Mouse (Mus musculus) brain, adult 2 months (tissue): Measurements from ENCODE around the gene 4930518I15Rik.
"Not testable (repeated sequence)": the region's sequence is repeated elsewhere in the genome, so short reads cannot be mapped to it uniquely, and the experiment has no call there.

Source experiments
- DNase-seq: peaks from one replicate; pipeline ENCODE4 v3.0.0; 2011; ENCODE audit warnings: low read depth, low spot score

Gene 4930518I15Rik

DNA sequence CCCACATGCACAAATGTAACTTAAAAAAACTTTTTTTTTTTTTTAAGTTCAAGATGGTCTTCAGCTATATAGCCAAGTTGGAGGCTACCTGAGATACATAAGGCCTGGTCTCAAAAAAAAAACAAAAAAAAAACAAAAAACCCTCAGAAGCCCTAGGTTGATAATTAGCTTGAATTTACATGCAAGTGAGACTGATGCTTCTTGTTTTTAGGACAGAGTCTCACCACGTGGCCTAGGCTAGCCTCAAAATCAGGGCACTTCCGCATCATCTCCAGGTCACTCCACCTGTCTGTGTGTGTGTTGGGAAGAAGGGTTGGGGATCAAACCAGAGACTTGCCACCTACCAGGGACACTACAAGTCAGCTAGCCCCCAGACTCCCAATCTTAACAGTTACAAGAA lies at the start of gene 4930518I15Rik:
Gene 4930518I15Rik (minus strand): TSS at position 112 of the 400 bp plus-strand sequence.
- no peak for DNase-seq

- peak; percentile 95 for DNase-seq
Measured at GRCm38 (mm10) chr2:156905931-156906330, 48.2 kb upstream of the 4930518I15Rik start.

GRCm38 (mm10) chr2:156904976-156905717 lies 47.4 kb upstream of the 4930518I15Rik start:
- DNase-seq = peak; percentile 88

- DNase-seq = peak; percentile 75
Measured at GRCm38 (mm10) chr2:156903367-156903766, 45.6 kb upstream of the 4930518I15Rik start.

DNA sequence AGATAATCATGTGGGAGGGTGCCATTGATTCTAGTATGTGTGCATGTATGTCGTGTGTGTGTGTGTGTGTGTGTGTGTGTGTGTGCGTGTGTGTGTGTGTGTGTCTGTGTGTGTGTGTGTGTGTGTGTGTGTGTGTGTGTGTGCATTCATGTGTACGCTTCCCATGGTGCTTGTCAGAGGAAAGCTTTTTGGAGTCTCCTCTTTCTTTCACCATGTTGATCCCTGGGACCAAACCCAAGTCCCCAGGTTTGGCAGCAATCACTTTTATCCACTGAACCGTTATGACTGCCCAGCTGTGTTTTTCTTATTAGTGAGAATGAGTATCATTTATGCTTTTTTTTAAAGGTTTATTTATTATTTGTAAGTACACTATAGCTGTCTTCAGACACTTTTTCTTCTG lies 44.7 kb upstream of the 4930518I15Rik start:
- DNase-seq = not testable (repeated sequence)

- no peak for DNase-seq
Measured at GRCm38 (mm10) chr2:156901883-156902282, 44.1 kb upstream of the 4930518I15Rik start.

DNA sequence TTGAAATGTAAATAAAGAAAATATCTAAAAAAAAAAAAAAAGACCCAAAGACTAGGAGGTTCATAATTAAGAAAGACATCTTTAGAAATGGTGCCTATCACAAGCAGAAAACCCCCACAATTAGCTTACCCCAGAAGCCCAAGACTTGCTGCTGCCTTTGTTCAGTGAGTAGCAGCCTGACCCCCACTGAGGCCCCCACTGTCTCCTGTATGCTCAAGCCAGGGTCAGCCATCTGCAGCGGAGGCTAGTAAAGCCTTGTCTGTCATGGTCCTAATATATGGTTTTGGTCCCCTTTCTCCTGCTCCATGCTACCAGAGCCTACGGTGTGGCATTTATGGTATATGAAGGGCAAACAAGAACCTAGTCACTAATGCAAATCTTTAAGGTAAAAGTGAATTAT lies 43.6 kb upstream of the 4930518I15Rik start:
- DNase-seq = no peak

GRCm38 (mm10) chr2:156899184-156899583 lies 41.4 kb upstream of the 4930518I15Rik start:
- DNase-seq = peak; percentile 61

GRCm38 (mm10) chr2:156898374-156898773 lies 40.6 kb upstream of the 4930518I15Rik start:
- DNase-seq = no peak

DNA sequence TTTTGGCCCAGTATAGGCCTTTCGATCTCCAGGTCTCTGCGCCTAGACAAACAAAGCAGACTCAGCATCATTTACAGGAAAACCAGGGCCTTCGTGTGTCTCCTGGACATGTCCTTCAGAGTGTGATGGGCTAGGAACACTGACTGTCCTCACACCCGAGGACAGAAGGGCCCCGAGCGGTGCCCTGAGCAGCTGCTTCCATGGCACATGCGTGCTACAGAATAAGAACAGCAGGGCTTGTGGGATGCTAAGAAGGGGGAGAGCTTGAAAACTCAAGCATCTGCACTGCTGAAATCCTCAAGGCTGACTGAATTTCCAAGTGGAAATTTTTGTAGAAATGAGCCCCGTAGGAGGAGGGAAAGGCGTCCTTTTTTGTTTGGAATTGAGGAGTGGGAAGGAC lies 39.3 kb upstream of the 4930518I15Rik start:
- DNase-seq = peak; percentile 85

DNA sequence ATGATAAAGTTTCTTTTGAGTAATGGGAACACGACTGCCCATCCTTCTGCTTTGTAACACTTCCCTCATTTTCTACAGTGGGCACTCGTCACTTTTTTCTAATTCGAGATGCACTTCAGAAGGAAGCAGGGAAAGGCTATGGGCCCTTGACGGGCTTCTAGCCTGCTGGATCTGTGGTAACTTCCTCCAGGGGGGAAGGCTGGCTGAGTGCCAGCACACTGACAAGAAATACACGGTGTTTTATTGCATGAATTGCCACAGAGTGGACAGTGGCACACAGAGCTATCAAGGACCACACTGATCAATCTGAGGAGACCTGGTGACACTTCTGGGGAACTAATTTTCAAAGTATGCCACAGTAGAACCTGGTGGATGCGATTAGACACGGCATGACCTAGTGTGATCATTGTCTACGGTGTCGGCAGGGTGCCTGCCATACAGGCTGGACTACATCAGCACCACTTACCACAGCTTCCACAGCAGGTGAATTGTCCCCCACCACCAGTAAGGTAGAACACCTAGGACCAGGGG lies 38.7 kb upstream of the 4930518I15Rik start:
- DNase-seq = no peak

DNA sequence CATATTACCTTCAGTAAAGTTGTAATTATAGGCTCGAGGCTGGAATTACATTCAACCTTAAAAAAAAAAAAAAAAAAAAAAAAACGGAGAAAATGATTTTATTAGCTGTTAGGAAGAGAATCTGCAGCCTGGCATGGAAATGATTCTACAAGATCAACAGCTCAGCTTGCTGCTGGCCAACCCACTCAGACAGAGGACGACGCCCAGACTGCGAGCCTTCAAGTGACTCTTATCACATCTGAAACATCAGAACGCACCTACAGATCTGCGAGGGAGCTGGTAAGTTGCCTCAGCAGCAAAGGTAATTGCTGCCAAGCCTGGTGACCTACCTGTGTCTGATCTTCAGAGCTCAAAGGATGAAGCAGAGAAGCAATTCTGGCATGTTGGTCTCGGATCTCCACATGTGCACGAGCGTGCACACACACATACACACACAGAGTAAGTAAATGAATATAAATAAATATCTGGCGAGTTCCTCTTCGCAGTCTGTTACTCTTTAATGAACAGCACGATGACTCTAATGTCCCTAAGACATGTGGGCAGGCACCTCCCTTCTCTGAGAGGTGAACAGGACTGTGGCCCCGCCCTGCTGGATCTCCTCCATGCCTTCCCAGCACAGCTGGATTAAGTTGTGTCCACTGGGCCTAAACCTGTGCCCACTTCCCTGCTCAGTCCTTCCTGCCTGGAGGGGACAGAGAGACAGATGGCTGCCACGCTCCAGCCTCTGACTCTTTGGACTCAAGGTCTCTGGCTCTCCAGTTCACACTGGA lies 36.9 kb upstream of the 4930518I15Rik start:
- DNase-seq = peak; percentile 46

DNA sequence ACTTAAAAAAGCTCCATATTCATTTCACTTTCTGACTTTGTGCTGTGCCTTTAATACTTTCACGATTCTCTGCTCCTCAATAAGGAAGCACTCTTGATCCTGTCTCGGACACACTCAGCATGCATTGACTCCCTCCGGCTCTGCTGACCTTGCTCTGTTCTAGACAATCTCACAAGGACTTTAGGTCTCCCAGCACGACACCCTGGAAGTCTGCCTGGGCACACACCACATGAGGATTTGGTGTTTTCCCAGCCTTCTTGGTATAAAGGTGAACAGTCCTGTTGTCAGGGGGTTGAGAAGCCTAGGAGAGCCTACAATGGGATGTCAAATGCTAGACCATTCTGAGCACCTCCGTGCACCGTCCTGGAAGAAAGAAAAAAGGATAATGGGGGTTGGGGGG lies 35.1 kb upstream of the 4930518I15Rik start:
- no peak for DNase-seq

DNA sequence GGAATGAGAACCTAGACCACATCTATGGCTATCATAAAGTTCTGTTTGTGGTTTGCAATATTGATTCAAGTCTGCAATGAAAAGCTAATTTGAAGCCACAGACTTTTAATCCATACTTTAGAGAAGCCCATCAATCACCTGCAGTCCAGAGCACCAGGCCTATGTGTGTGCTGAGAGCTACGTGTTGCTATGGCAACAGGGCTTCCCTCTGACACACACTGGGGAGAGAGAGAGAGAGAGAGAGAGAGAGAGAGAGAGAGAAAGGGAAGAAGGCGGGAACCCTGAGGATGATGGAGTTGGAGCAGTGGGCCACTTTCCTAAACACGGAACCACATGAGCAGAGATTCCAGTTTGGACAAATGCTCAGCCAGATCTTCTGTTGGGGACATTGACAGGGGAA lies 34.5 kb upstream of the 4930518I15Rik start:
- DNase-seq = peak; percentile 47

GRCm38 (mm10) chr2:156888490-156888889 lies 30.7 kb upstream of the 4930518I15Rik start:
- DNase-seq = no peak

DNA sequence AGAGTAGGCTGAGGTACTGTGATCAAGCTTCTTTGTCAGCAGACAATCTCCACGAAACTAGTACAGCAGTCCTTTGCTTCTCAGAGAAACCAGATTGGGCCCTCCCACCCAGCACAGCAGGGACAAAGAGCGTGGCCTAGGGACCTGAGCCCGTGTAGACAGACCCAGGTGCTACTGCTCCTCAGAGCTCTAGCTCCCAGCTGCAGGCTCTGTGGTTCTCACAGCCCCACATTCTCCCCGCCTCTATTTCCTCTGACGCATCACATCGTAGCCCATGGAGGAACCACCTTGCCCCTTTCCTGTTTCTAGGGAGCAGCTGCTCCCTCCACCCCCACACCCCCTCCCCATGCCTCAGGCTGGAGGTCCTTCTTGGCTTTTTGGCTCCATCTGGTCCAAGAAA lies 29.3 kb upstream of the 4930518I15Rik start, which contains the start of gene Sla2:
Gene Sla2 (minus strand): TSS at position 176 of the 400 bp plus-strand sequence.
- no peak for DNase-seq

DNA sequence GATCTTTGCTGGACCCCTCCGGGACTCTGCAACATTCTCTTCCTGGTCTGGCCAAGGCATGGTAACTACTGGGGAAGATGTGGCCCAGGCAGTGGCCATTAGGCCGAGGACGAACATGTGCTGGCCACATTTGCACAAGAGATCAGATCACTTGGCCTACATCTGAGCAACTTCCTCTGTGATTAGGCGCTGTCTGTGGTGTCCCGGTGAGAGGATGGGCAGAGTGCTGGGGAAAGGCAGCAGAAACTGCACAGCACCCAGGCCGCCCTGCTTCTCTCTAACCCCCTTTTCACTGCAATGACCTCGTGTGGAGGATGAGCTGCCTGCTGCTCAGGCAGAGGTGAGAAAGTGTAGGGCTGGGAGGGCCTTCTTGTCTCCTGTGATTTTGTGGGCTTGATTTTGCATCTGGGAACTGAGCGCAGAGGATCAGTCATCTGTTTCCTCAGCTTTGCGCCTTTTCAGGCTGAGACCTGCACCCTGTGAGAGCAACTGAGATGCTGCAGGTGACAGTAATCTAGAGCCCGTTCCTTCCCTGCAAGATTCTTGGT lies 28.4 kb upstream of the 4930518I15Rik start:
- no peak for DNase-seq

DNA sequence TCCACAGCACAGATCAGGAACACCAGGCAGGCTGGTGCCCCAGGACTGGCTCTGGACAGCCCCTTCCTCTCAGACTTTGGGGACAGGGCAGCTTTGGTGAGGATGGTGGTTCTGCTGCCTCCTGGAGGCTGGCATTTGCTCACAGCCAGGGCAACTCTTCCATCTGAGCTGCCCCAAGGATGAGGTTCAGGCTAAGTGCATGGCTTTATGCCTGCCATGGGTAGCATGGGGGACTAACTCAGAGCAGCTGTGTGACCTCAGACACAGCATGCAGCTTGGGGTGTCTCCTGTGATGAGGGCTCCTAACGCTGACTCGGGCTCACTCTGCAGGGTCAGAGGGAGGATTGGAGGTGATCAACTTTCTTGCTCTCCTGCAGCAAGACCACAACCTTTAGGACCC lies 27.9 kb upstream of the 4930518I15Rik start:
- DNase-seq = not testable (repeated sequence)

GRCm38 (mm10) chr2:156884396-156885211 lies 26.9 kb upstream of the 4930518I15Rik start:
- DNase-seq = no peak

GRCm38 (mm10) chr2:156882431-156883001 lies 24.8 kb upstream of the 4930518I15Rik start:
- no peak for DNase-seq

DNA sequence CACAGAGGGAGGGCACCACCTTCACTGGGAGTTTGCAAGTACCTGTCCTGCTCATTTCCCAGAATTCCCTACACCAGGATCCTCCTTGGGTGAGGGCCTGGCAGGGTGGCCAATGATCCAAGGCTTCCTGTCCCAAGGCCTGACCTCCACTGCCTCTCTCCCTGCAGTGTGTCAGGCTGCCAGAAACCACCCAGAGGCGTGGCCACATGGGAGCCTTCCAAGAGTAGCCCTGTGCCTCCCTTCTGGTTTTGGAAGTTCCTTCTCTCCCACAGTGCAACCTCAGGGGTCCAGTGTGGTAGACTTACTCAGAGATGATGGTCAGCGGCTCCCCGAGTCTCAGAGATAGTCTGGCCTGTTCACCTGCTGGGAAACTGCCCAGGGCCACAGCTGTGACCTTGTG lies 21.8 kb upstream of the 4930518I15Rik start:
- DNase-seq = no peak
